Mouse (Mus musculus): ENCODE measurements at regions not wholly inside any gene's neighbourhood (a gene's known extent, or its start where the extent isn't known, plus 50 kb on each side); places are given as distances from the start of the nearest gene placed in this dataset.

DNA sequence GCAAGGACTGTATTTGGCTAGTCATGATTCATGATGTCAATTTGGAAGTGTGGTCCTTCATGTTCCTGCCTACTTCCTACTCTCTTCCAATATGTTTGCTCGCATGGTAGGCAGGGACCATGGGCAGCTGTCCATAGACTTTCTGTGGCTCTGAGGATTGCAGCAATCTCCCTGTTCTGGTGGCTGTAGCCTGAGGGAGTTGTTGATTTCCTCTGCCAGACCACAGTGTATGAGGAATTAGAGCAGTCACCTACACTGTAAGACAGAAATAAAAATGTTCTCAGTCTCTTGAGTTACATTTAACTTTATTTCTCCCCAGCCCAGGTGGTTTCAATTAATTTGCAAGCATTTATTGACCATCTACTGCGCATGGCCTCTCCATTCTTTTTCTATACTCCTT is 190.5 kb downstream of the 4930564D02Rik start:
- intact Hi-C loops (cut with DNase I), result no loop called here
- TF ChIP-seq CTCF (IDR thresholded peaks at IDR 0.05), result no peak
- DNase-seq (ENCODE audit: extremely low spot score in 1 of 2, low spot score in 2 of 2), result no peak
- Histone ChIP-seq H3K4me3 (no peak overlapping the region), H3K27ac (no peak overlapping the region)

- TF ChIP-seq CTCF (IDR thresholded peaks at IDR 0.05), result no peak
- no peak overlapping the region for H3K27ac ChIP-seq
- intact Hi-C loops (cut with DNase I), result no loop called here
- H3K4me3 ChIP-seq, result no peak overlapping the region
- DNase-seq (ENCODE audit: extremely low spot score in 1 of 2, low spot score in 2 of 2), result no peak
These were observed 176.9 kb upstream of the Kcnd3 start for GRCm38 (mm10) chr3:105275241-105275640.

GRCm38 (mm10) chr3:105280971-105281370 is 171.2 kb upstream of the Kcnd3 start:
- DNase-seq (ENCODE audit: extremely low spot score in 1 of 2, low spot score in 2 of 2), result peak; percentile 11 to 18
- intact Hi-C loops (cut with DNase I), result no loop called here
- H3K27ac ChIP-seq, result no peak overlapping the region
- TF ChIP-seq CTCF (IDR thresholded peaks at IDR 0.05), result no peak
- H3K4me3 ChIP-seq, result no peak overlapping the region

DNA sequence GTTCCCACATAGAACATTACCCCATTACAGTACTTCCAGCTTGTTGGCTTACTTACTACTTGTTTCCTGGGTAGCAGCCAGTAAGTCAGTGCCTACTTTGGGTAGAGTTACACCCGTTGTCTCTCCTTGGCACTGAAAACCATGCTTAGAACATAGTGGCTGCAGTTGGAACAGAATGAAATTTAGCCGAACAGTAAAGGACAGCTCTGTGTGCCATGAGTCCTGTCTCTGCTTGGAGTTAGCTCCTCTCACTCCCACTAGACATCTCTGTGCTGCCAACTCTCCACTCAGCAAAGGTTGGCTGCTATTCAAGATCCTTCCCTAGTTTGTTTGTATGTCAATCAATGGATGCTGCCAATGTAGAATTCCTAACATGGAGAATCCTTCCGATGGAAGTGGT is 170.4 kb upstream of the Kcnd3 start:
- no peak overlapping the region for H3K27ac ChIP-seq
- intact Hi-C loops (cut with DNase I), result no loop called here
- peak in 1 of 2 experiments; percentile 16 for DNase-seq (ENCODE audit: extremely low spot score in 1 of 2, low spot score in 2 of 2)
- TF ChIP-seq CTCF (IDR thresholded peaks at IDR 0.05), result no peak
- no peak overlapping the region for H3K4me3 ChIP-seq

DNA sequence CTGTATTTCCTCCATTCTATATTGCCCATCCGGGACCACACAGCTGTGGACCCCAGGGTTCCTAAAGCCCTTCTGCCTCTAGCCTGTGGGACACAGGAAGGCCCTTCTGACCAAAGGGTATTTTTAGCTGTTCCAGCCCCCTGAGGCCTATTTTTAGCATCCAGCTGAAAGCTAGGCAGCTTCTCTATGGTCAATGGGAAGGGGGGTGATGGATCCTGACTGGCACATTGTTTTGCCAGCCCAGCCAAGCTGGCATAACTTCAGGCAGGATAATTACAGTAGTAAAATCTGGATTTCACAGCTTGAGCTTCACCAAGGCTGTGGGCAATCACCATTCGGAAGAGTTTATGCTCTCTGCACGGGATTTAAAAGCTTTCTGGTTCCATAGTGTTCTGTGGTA is 153.9 kb upstream of the Kcnd3 start:
- no peak for DNase-seq (ENCODE audit: extremely low spot score in 1 of 2, low spot score in 2 of 2)
- Histone ChIP-seq H3K27ac (no peak overlapping the region), H3K4me3 (no peak overlapping the region)
- intact Hi-C loops (cut with DNase I), result no loop called here
- TF ChIP-seq CTCF (IDR thresholded peaks at IDR 0.05), result no peak

GRCm38 (mm10) chr3:105300693-105301548 is 151.2 kb upstream of the Kcnd3 start:
- H3K4me3 ChIP-seq, result no peak overlapping the region
- H3K27ac ChIP-seq, result no peak overlapping the region
- intact Hi-C loops (cut with DNase I), result no loop called here
- no peak for TF ChIP-seq CTCF (IDR thresholded peaks at IDR 0.05)
- DNase-seq (ENCODE audit: extremely low spot score in 1 of 2, low spot score in 2 of 2), result no peak

DNA sequence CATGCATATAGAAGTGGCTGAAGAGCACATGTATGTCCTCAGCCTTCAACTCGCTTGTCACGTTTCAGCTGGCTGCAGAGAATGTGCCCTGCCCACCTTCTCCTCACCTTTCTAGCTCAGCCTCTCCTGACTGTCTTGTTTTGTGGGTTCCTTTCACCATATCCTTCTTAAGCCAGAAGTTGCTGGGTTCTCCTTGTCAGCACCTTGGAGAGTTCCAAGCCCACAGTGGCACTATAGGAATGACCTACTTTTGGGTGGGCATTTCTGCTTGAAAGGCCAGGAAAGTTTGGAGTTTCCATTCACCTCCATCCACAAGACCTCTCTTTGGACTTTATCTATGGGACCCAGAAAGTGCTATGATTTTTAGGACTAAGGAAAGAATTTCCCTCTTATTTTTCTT is 144.5 kb upstream of the Kcnd3 start:
- no peak for DNase-seq (ENCODE audit: extremely low spot score in 1 of 2, low spot score in 2 of 2)
- no peak for TF ChIP-seq CTCF (IDR thresholded peaks at IDR 0.05)
- Histone ChIP-seq H3K4me3 (no peak overlapping the region), H3K27ac (no peak overlapping the region)
- intact Hi-C loops (cut with DNase I), result no loop called here

DNA sequence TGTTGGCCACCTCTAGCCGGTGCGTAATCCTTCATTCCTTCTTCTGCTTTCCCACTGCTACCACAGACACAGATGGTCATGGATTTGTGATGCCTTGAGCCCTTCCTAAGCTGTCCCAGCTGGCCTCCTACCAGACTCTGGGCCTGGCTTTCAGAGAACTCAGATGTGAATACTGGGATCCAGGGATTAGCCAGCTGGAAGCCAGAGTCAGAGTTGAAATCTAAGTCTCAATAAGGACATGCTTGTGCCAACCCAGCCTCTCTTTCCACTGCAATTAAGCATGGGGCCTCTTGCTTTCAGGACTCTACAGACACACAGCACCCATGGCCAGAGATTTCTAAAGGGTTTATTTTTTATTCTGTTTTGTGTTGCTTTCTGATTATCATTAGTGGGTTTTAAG is 143.1 kb upstream of the Kcnd3 start:
- no peak for TF ChIP-seq CTCF (IDR thresholded peaks at IDR 0.05)
- no peak for DNase-seq (ENCODE audit: extremely low spot score in 1 of 2, low spot score in 2 of 2)
- Histone ChIP-seq H3K27ac (no peak overlapping the region), H3K4me3 (no peak overlapping the region)
- intact Hi-C loops (cut with DNase I), result no loop called here

DNA sequence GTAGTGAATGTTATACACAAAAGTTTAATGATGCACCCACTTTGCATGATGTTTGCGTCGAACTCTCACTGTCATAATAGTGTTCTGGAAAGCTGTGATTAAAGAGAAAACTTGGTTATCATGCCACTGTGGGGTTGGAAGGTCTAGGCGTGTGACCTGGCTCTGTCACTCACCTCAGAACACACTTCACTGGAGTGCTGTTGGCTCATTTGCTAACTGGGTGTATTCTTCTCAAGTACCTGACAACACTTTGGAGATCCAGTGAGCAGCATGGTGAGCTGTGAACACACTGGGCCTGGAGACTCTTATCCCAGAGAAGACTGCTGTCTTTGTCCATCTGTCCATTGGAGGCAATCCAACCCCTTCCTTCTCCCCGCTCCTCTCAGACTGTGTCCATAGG is 98.9 kb upstream of the Kcnd3 start:
- Histone ChIP-seq H3K27ac (no peak overlapping the region), H3K4me3 (no peak overlapping the region)
- intact Hi-C loops (cut with DNase I), result no loop called here
- DNase-seq (ENCODE audit: extremely low spot score in 1 of 2, low spot score in 2 of 2), result no peak
- TF ChIP-seq CTCF (IDR thresholded peaks at IDR 0.05), result no peak

DNA sequence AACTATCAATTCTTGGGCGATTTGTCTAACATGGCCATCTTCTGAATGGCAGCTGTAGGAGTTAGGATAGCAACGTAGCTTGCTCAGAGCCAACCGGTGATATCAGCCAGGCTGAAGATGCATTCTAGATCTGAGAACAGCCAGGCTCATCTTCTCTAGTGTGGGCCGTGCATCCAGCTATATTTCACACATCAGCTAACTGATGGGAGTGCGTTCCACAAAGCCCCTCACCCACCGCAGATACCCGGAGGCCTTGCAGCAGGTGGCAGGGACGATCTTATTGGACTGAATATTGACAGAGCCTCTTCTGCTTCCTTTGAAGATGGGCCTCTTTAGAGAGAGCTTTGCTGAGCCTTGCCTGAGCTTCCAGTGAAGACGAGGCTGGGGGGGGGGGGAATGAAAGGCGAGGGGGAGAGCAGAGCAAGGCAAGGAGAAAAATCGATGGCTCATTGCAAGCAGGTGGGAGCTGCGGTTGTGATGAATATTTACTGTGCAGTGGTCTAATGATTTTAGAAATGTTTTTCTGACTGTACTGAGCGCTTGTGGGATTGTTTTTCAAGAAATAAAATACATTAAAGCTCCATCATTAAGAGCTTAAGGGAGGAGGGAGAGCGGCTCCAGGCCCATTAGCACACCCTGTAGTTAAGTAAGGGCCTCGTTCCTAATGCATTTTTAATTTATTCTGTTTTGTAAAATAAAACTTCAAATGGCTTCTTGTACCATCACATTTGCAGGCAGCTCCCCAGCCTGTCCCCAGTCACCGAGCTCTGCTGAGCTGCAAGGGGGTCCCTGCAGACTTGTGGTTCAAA is 97.8 kb upstream of the Kcnd3 start:
- no peak overlapping the region for H3K4me3 ChIP-seq
- H3K27ac ChIP-seq, result no peak overlapping the region
- DNase-seq (ENCODE audit: extremely low spot score in 1 of 2, low spot score in 2 of 2), result no peak
- intact Hi-C loops (cut with DNase I), result no loop called here
- TF ChIP-seq CTCF (IDR thresholded peaks at IDR 0.05), result no peak

DNA sequence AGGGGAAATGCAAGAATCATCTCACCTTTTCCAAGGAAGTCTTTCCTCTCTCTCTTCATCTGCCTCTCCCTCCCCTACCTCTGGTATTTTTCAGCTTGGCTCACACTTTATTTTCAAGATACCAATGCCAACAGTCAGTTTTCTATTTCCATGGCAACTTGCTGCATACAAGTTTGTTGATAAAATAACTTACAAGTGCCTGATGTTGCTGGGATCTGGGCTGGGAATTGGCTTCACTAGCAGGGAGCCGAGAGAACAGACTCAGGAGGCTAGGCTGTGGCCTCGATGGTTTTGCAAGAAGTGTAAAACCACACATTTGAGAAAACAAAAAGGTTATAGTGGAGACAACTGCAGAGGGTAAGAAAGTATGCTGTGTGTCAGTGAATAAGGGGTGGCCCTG is 94.6 kb upstream of the Kcnd3 start:
- intact Hi-C loops (cut with DNase I), result no loop called here
- Histone ChIP-seq H3K27ac (no peak overlapping the region), H3K4me3 (no peak overlapping the region)
- TF ChIP-seq CTCF (IDR thresholded peaks at IDR 0.05), result no peak
- no peak for DNase-seq (ENCODE audit: extremely low spot score in 1 of 2, low spot score in 2 of 2)

- Histone ChIP-seq H3K27ac (no peak overlapping the region), H3K4me3 (no peak overlapping the region)
- no peak for DNase-seq (ENCODE audit: extremely low spot score in 1 of 2, low spot score in 2 of 2)
- intact Hi-C loops (cut with DNase I), result no loop called here
- TF ChIP-seq CTCF (IDR thresholded peaks at IDR 0.05), result no peak
These were observed 92.5 kb upstream of the Kcnd3 start for GRCm38 (mm10) chr3:105359636-105360035.

All from left cerebral cortex, adult 2 months (tissue).